Mouse (Mus musculus): ENCODE measurements around the gene Limch1.

DNA sequence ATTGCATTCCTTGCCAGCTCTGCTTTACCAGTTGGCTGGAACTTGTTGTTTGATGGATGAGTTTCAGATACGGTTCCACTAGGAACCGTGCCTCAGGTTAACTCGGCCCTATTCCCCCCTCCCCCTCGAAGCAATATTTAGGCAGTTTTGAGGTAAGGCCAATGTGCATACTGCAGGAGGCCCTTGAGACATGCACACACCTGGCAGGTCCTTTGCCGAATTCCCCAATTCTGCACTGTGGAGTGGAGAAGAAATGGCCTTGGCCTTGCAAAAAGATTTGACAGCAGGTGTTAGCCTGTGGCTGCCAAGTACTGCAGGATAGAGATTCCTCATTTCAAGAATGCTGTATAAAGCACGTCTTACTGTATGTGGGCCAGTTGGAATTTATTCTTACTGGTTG, 45.5 kb downstream of the Limch1 start:
- TF ChIP-seq CTCF (IDR thresholded peaks at IDR 0.05): no peak
- TF ChIP-seq EP300 (IDR thresholded peaks at IDR 0.05): no peak
